Mouse (Mus musculus): Measurements from ENCODE around the gene Os9.

DNA sequence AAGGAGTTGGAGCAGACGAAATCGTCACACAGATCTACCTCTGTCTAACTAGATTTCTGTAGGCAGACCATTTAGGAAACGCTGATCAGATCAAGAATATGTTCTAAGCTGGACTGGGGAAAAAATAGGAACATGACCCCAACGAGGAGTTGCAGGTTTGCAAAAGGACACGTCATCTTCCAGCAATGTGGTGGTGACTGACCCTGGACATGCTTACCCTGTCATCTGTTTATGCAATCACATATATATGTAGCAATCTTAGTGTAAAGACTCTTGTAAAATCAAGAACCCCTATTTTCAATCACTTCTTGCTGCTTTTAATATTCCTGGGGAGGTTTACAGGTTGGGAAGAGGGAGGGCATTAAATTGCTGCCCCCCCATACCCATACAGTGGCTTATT lies 58.4 kb downstream of the Os9 start:
- TF ChIP-seq POLR2A (IDR thresholded peaks at IDR 0.05; ENCODE audit: low read depth, low read length) (no peak), CTCF (IDR thresholded peaks at IDR 0.05; ENCODE audit: extremely low read depth, insufficient read length, insufficient replicate concordance, low read depth, low read length) (no peak)
